Mouse (Mus musculus) CD4-positive helper T cell, adult 2 months (primary cell): ENCODE data around the gene Paqr5.

ENCODE experiments used
- DNase-seq: peaks from one replicate; pipeline ENCODE4 v3.0.0-alpha.2; 2012; ENCODE audit warnings: low read depth, missing footprints, low spot score

The Paqr5 gene

GRCm38 (mm10) chr9:61910526-61911256 lies 116.0 kb downstream of the Paqr5 start:
- no peak for DNase-seq

DNA sequence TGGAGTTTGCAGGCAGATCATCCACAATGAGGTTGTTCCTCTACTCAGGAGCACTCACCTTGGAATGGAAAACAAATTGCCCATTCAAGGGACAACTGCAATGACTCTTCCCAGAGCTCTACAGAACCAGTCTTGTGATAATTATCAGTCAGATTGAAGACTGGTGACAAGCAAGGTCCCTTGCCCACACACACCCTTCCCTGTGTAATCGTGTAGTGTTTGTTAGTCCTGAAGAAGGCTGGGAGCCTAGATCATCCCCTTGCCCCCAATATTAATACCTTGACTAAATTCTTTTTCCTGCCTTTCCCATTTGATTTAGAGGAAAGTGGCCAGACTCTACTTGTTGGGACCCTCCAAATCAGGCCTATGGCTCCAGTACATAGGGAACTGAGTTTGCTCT lies 117.0 kb downstream of the Paqr5 start:
- DNase-seq: no peak

GRCm38 (mm10) chr9:61908832-61909407 lies 117.7 kb downstream of the Paqr5 start:
- DNase-seq: no peak

GRCm38 (mm10) chr9:61908341-61908740 lies 118.3 kb downstream of the Paqr5 start:
- DNase-seq: no peak

DNA sequence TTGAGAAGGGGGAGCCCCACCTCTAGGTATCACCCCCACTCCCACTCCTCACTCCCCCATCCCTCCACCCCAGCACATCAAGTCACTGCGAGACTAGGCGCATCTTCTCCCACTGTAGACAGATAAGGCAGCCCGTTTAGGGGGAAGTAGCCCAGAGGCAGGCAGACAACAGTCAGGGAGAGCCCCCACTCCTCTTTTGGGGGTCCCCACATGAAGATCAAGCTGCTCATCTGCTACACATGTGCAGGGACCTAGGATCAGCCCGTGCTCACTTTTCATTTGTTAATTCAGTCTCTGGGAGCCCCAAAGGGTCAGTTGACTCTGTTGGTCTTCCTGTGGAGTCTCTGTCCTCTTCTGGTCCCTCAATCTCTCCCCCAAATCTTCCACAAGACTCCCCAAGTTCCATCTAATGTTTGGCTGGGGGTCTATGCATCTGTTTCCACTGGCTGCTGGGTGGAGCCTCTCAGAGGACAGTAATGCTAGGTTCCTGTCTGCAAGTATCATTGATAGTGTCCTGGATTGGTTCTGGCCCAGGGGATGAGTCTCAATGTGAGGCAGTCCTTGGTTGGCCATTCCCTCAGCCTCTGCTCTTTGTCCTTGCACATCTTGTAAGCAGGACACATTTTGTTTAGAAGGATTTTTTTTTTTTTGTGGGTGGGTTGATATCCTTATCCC lies 118.9 kb downstream of the Paqr5 start:
- DNase-seq: no peak

- peak; percentile 57 for DNase-seq
Measured at GRCm38 (mm10) chr9:61906912-61907311, 119.7 kb downstream of the Paqr5 start.

DNA sequence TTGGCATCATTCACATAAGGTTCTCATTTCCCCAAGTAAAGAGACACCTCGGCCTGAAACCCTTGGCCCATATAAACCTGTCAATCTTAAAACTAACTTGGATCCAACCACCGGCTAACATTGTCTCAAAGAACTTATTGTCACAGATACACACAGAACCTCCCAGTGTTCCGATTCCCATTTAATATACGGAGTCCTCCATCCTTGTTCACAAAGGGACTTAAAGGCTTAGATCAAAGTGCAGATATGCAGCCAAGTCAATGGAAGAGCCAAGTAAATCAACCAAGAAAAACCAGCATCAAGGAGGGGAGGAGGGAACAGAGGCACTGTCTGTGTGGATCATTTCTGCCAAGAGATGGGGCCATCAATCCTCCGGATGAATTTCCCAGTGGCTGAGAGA lies 121.1 kb downstream of the Paqr5 start:
- DNase-seq: no peak

GRCm38 (mm10) chr9:61904201-61904600 lies 122.5 kb downstream of the Paqr5 start:
- no peak for DNase-seq
